ENCODE assay signal across 18 mouse cellular contexts in genomic region chr9:95180569-95180968, GRCm38 (mm10).
A peak's percentile ranks its signal among the peaks of the same experiment; 100 is the strongest.
DNase-seq lines count a peak whose midpoint lies in the region; ATAC-seq and TF ChIP-seq lines count a peak whose summit lies in the region.
"Had no signal": no experiment of that assay in that cellular context is flagged by ENCODE, and none has a peak within 500 bp of the region (broad histone marks: within the 10 kb centered on the region; RNA-seq: fewer than 3 reads in every experiment).

No protein-coding gene starts in this region.

- no peaks in the 10 kb centered on the region for H3K9me3 ChIP-seq in forebrain, embryonic 12.5 days
- H3K9me3 ChIP-seq in forebrain, postnatal 0 days (ENCODE audit: low read length): no peaks in the 10 kb centered on the region
- H3K9me3 ChIP-seq in liver, embryonic 11.5 days (ENCODE audit: control insufficient read depth, low read length): no peaks in the 10 kb centered on the region
- no peaks in the 10 kb centered on the region for H3K9me3 ChIP-seq in liver, embryonic 13.5 days (replicated peaks)
- no peaks in the 10 kb centered on the region for H3K9me3 ChIP-seq in midbrain, embryonic 10.5 days (replicated peaks)
- H3K9me3 ChIP-seq: neural tube, embryonic 15.5 days had no signal

- H3K4me2 ChIP-seq in forebrain, embryonic 12.5 days: no peak overlapping the region
- no peak overlapping the region for H3K4me2 ChIP-seq in forebrain, postnatal 0 days (ENCODE audit: low read depth)
- no peak overlapping the region for H3K4me2 ChIP-seq in liver, embryonic 11.5 days
- no peak overlapping the region for H3K4me2 ChIP-seq in liver, embryonic 13.5 days
- H3K4me2 ChIP-seq: midbrain, embryonic 12.5 days; neural tube, embryonic 15.5 days had no signal

- no peak for DNase-seq in forebrain, postnatal 0 days
- peak; percentile 11 for DNase-seq in liver
- no peak for DNase-seq in liver, embryonic 11.5 days (ENCODE audit: low spot score)
- no peak for DNase-seq in liver, embryonic 13.5 days
- no peak for DNase-seq in midbrain, embryonic 10.5 days (ENCODE audit: low spot score)
- DNase-seq in right cerebral cortex, postnatal 4 days: no peak
- no peak for DNase-seq in left cerebral cortex, postnatal 4 days
- DNase-seq: cerebellum, postnatal 25 days; kidney, adult 11 months; kidney, postnatal 10 days; lung, postnatal 36 days; right cerebral cortex, postnatal 25 days; thymus, postnatal 4 days had no signal

- WGBS in forebrain, embryonic 12.5 days: 78% methylated on average over 4 of the region's 4 CpGs
- WGBS in forebrain, postnatal 0 days: 71% methylated on average over 4 of the region's 4 CpGs
- WGBS in liver, embryonic 11.5 days: 70% methylated on average over 4 of the region's 4 CpGs
- WGBS in liver, embryonic 13.5 days (ENCODE audit: insufficient replicate concordance): 64% methylated on average over 4 of the region's 4 CpGs
- 76% methylated on average over 4 of the region's 4 CpGs for WGBS in midbrain, embryonic 10.5 days

- no peak overlapping the region for H3K27ac ChIP-seq in forebrain, embryonic 12.5 days
- no peak overlapping the region for H3K27ac ChIP-seq in forebrain, postnatal 0 days (ENCODE audit: low read depth, low read length)
- H3K27ac ChIP-seq in liver, embryonic 11.5 days (ENCODE audit: low read depth, low read length): no peak overlapping the region
- no peak overlapping the region for H3K27ac ChIP-seq in liver, embryonic 13.5 days
- no peak overlapping the region for H3K27ac ChIP-seq in midbrain, embryonic 10.5 days (replicated peaks)
- H3K27ac ChIP-seq: midbrain, embryonic 12.5 days; neural tube, embryonic 15.5 days had no signal

- H3K36me3 ChIP-seq in forebrain, embryonic 12.5 days (replicated peaks): no peaks in the 10 kb centered on the region
- no peaks in the 10 kb centered on the region for H3K36me3 ChIP-seq in forebrain, postnatal 0 days (ENCODE audit: insufficient read depth)
- no peaks in the 10 kb centered on the region for H3K36me3 ChIP-seq in liver, embryonic 11.5 days (ENCODE audit: control insufficient read depth, insufficient read depth, low read length)
- no peaks in the 10 kb centered on the region for H3K36me3 ChIP-seq in liver, embryonic 13.5 days
- no peaks in the 10 kb centered on the region for H3K36me3 ChIP-seq in midbrain, embryonic 10.5 days
- H3K36me3 ChIP-seq: midbrain, embryonic 12.5 days; neural tube, embryonic 15.5 days had no signal

- peaks cover 11% of the 10 kb centered on the region for H3K4me1 ChIP-seq in forebrain, embryonic 12.5 days
- H3K4me1 ChIP-seq in forebrain, postnatal 0 days (ENCODE audit: insufficient read depth): 0 out of 2 replicates have a peak, but pooled peaks cover 9% of the 10 kb centered on the region
- no peaks in the 10 kb centered on the region for H3K4me1 ChIP-seq in liver, embryonic 11.5 days (replicated peaks; ENCODE audit: control insufficient read depth, insufficient read depth, low read length)
- H3K4me1 ChIP-seq in liver, embryonic 13.5 days (replicated peaks): no peaks in the 10 kb centered on the region; the same call in 1 of the 2 replicates
- peaks cover 12% of the 10 kb centered on the region; the same call in 1 of the 2 replicates for H3K4me1 ChIP-seq in midbrain, embryonic 10.5 days

- intact Hi-C loops in left cerebral cortex, postnatal 4 days (cut with DNase I): no loop called here

- ATAC-seq in forebrain, embryonic 12.5 days (ENCODE audit: low FRiP score): 0 out of 2 replicates have a peak, but pooled peaks have one; percentile 13
- ATAC-seq in forebrain, postnatal 0 days: no peak
- no peak for ATAC-seq in liver, embryonic 11.5 days (replicated peaks; ENCODE audit: low FRiP score)
- peak; percentile 41; the same call in 1 of the 2 replicates for ATAC-seq in liver, embryonic 13.5 days (ENCODE audit: low read depth)

- H3K4me3 ChIP-seq in forebrain, embryonic 12.5 days (replicated peaks): no peak overlapping the region
- H3K4me3 ChIP-seq in forebrain, postnatal 0 days (ENCODE audit: low read depth, low read length): no peak overlapping the region
- no peak overlapping the region for H3K4me3 ChIP-seq in liver, embryonic 11.5 days (ENCODE audit: low read depth, low read length)
- H3K4me3 ChIP-seq in liver, embryonic 13.5 days (replicated peaks): no peak overlapping the region
- H3K4me3 ChIP-seq in midbrain, embryonic 10.5 days: no peak overlapping the region
- H3K4me3 ChIP-seq: midbrain, embryonic 12.5 days; myocyte; neural tube, embryonic 15.5 days had no signal

- no peak overlapping the region for H3K9ac ChIP-seq in forebrain, embryonic 12.5 days
- no peak overlapping the region for H3K9ac ChIP-seq in forebrain, postnatal 0 days
- H3K9ac ChIP-seq in liver, embryonic 11.5 days (ENCODE audit: low read depth, low read length): no peak overlapping the region
- no peak overlapping the region for H3K9ac ChIP-seq in liver, embryonic 13.5 days
- H3K9ac ChIP-seq: midbrain, embryonic 12.5 days; neural tube, embryonic 15.5 days had no signal

- H3K27me3 ChIP-seq in forebrain, embryonic 12.5 days: no peaks in the 10 kb centered on the region
- no peaks in the 10 kb centered on the region for H3K27me3 ChIP-seq in forebrain, postnatal 0 days (ENCODE audit: insufficient read depth, low read length)
- H3K27me3 ChIP-seq in liver, embryonic 11.5 days (replicated peaks; ENCODE audit: control insufficient read depth, insufficient read depth, low read length): no peaks in the 10 kb centered on the region
- no peaks in the 10 kb centered on the region for H3K27me3 ChIP-seq in liver, embryonic 13.5 days
- no peaks in the 10 kb centered on the region for H3K27me3 ChIP-seq in midbrain, embryonic 10.5 days (ENCODE audit: low read depth, poor library complexity, severe bottlenecking)
- H3K27me3 ChIP-seq: CH12.LX; midbrain, embryonic 12.5 days; neural tube, embryonic 15.5 days had no signal

- no peak for TF ChIP-seq CTCF in forebrain, postnatal 0 days (IDR thresholded peaks at IDR 0.05; ENCODE audit: low read depth)

Comparison
In these comparisons a context has a peak if more than half of its experiments do, and no peak if none do; other contexts are left out.
1. ATAC-seq: peak in forebrain, embryonic 12.5 days (single experiment) and liver, embryonic 13.5 days (single experiment); none in forebrain, postnatal 0 days (single experiment) and liver, embryonic 11.5 days (single experiment).